Comparison of ENCODE assay signal across 8 mouse cellular contexts in genomic region chr11:59661601-59662248, GRCm38 (mm10). TPM values are rescaled to one million over a fixed set of nuclear protein-coding genes. Genes with fewer than 3 reads are reported as not detected.
DNase-seq lines count a peak whose midpoint lies in the region; ATAC-seq and TF ChIP-seq lines count a peak whose summit lies in the region.

No protein-coding gene starts in this region.

- TF ChIP-seq CTCF in kidney, adult 2 months (conservative IDR thresholded peaks at IDR 0.05; ENCODE audit: insufficient read depth, insufficient read length, low read depth, low read length), result no peak
- no peak for TF ChIP-seq CTCF in kidney, postnatal 0 days (IDR thresholded peaks at IDR 0.05; ENCODE audit: low read depth)

- H3K27me3 ChIP-seq in kidney, adult 2 months (replicated peaks; ENCODE audit: control insufficient read depth, insufficient read depth, low read length), result no peaks in the 10 kb centered on the region
- no peaks in the 10 kb centered on the region for H3K27me3 ChIP-seq in forebrain, embryonic 15.5 days
- H3K27me3 ChIP-seq in kidney, postnatal 0 days (ENCODE audit: insufficient read depth, low read length), result no peaks in the 10 kb centered on the region
- no peaks in the 10 kb centered on the region for H3K27me3 ChIP-seq in midbrain, embryonic 14.5 days (ENCODE audit: control insufficient read depth, insufficient read depth, low read length)

- no peaks in the 10 kb centered on the region for H3K36me3 ChIP-seq in kidney, adult 2 months (ENCODE audit: control insufficient read depth, insufficient read depth, low read length)
- H3K36me3 ChIP-seq in forebrain, embryonic 15.5 days, result no peaks in the 10 kb centered on the region
- no peaks in the 10 kb centered on the region for H3K36me3 ChIP-seq in kidney, postnatal 0 days (ENCODE audit: insufficient read depth, low read length)
- no peaks in the 10 kb centered on the region for H3K36me3 ChIP-seq in midbrain, embryonic 14.5 days (ENCODE audit: control insufficient read depth, insufficient read depth, low read length)

- DNase-seq in kidney, adult 2 months, result peak; percentile 57
- DNase-seq in kidney, adult 8-10 months, result no peak
- peak; percentile 12 for DNase-seq in ZHBTc4 (ENCODE audit: low read depth, low spot score)
- DNase-seq in kidney, postnatal 0 days (ENCODE audit: low spot score), result peak; percentile 28
- DNase-seq in midbrain, embryonic 14.5 days, result no peak
- DNase-seq in yolk sac, embryonic 10.5 days (ENCODE audit: low spot score), result no peak
- no peak for DNase-seq in thymus, postnatal 4 days

- peak overlapping the region; percentile 99 for H3K27ac ChIP-seq in kidney, adult 2 months (ENCODE audit: insufficient read depth, low read depth, low read length)
- peak overlapping the region; percentile 90 for H3K27ac ChIP-seq in forebrain, embryonic 15.5 days (replicated peaks)
- peak overlapping the region; percentile 94 for H3K27ac ChIP-seq in kidney, postnatal 0 days
- peak overlapping the region; percentile 92 for H3K27ac ChIP-seq in midbrain, embryonic 14.5 days (replicated peaks; ENCODE audit: low read depth, low read length)

- H3K4me1 ChIP-seq in kidney, adult 2 months (ENCODE audit: control insufficient read depth, insufficient read depth, low read length), result peaks cover 20% of the 10 kb centered on the region; the same call in 1 of the 2 replicates
- peaks cover 43% of the 10 kb centered on the region for H3K4me1 ChIP-seq in forebrain, embryonic 15.5 days
- H3K4me1 ChIP-seq in kidney, postnatal 0 days (replicated peaks; ENCODE audit: insufficient read depth, low read length), result peaks cover 26% of the 10 kb centered on the region
- H3K4me1 ChIP-seq in midbrain, embryonic 14.5 days (ENCODE audit: control insufficient read depth, insufficient read depth, low read length), result peaks cover 30% of the 10 kb centered on the region

- peak overlapping the region; percentile 81 for H3K4me3 ChIP-seq in kidney, adult 2 months (ENCODE audit: insufficient read depth, low read depth, low read length)
- peak overlapping the region; percentile 84 for H3K4me3 ChIP-seq in forebrain, embryonic 15.5 days
- peak overlapping the region; percentile 77 for H3K4me3 ChIP-seq in kidney, postnatal 0 days (replicated peaks; ENCODE audit: low read depth, low read length)
- H3K4me3 ChIP-seq in midbrain, embryonic 14.5 days (replicated peaks; ENCODE audit: low read depth, low read length), result peak overlapping the region; percentile 71

- peak overlapping the region; percentile 92 for H3K9ac ChIP-seq in forebrain, embryonic 15.5 days (replicated peaks)
- peak overlapping the region; percentile 90 for H3K9ac ChIP-seq in kidney, postnatal 0 days (ENCODE audit: low read depth, low read length)
- H3K9ac ChIP-seq in midbrain, embryonic 14.5 days (replicated peaks; ENCODE audit: low read length), result peak overlapping the region; percentile 80

- TF ChIP-seq POLR2A in kidney, adult 2 months (IDR thresholded peaks at IDR 0.05; ENCODE audit: low read depth, low read length), result no peak

- WGBS in kidney, adult 2 months, result 1% methylated on average over 28 of the region's 28 CpGs
- WGBS in forebrain, embryonic 15.5 days, result 2% methylated on average over 28 of the region's 28 CpGs
- 2% methylated on average over 28 of the region's 28 CpGs for WGBS in kidney, postnatal 0 days
- under 1% methylated on average over 28 of the region's 28 CpGs for WGBS in midbrain, embryonic 14.5 days

- H3K4me2 ChIP-seq in forebrain, embryonic 15.5 days (replicated peaks), result peak overlapping the region; percentile 57
- H3K4me2 ChIP-seq in kidney, postnatal 0 days (ENCODE audit: low read length), result peak overlapping the region; percentile 77
- H3K4me2 ChIP-seq in midbrain, embryonic 14.5 days (ENCODE audit: low read length), result peak overlapping the region; percentile 63

- ATAC-seq in forebrain, embryonic 15.5 days (replicated peaks), result no peak; the same call in none of the 2 replicates
- ATAC-seq in kidney, postnatal 0 days (replicated peaks; ENCODE audit: low FRiP score, low read depth), result no peak
- ATAC-seq in midbrain, embryonic 14.5 days (ENCODE audit: low FRiP score, low TSS enrichment), result no peak

- no peaks in the 10 kb centered on the region for H3K9me3 ChIP-seq in forebrain, embryonic 15.5 days
- no peaks in the 10 kb centered on the region for H3K9me3 ChIP-seq in kidney, postnatal 0 days (replicated peaks; ENCODE audit: low read length)
- no peaks in the 10 kb centered on the region for H3K9me3 ChIP-seq in midbrain, embryonic 14.5 days (ENCODE audit: control insufficient read depth, low read length)

RNA-seq across cellular contexts. Expression of gene Mprip, which starts 0.6 kb away (rescaled TPM):
- polyA plus RNA-seq in kidney, adult 2 months (2012; rRNA removed), result 107 and 115 TPM in 2 replicates
- 77.4 and 92.9 TPM in 2 replicates for polyA plus RNA-seq in forebrain, embryonic 15.5 days (2015; fragmentation: Nextera tagmentation; extraction: Ambion mirVana)
- 67.4 and 76.8 TPM in 2 replicates for polyA plus RNA-seq in kidney, postnatal 0 days (2015; fragmentation: Nextera tagmentation; extraction: Ambion mirVana)
- 62.6 and 68.7 TPM in 2 replicates for polyA plus RNA-seq in midbrain, embryonic 14.5 days (2014; fragmentation: Nextera tagmentation; extraction: Ambion mirVana)

Comparison
In these comparisons a context has a peak if more than half of its experiments do, and no peak if none do; other contexts are left out.
1. DNase-seq: peak in kidney, adult 2 months (single experiment), ZHBTc4 (single experiment) and kidney, postnatal 0 days (single experiment); none in kidney, adult 8-10 months (0 of 2), midbrain, embryonic 14.5 days (single experiment), yolk sac, embryonic 10.5 days (single experiment) and thymus, postnatal 4 days (single experiment).
2. Peak in every context shown above with its lines, with median percentiles within 50 percentile points of each other: H3K27ac ChIP-seq, H3K4me3 ChIP-seq, H3K4me2 ChIP-seq and H3K9ac ChIP-seq.